Mouse (Mus musculus): Measurements from ENCODE around the gene Paqr5. TPM values are rescaled to one million over a fixed set of nuclear protein-coding genes. Genes with fewer than 3 reads are reported as not detected.

Gene Paqr5
- polyA plus RNA-seq (2014; fragmentation: Illumina TruSeq; extraction: RNeasy Lipid Tissue Mini Kit (QIAGEN cat#74804); ENCODE audit: low read depth, low replicate concordance) = not detected

DNA sequence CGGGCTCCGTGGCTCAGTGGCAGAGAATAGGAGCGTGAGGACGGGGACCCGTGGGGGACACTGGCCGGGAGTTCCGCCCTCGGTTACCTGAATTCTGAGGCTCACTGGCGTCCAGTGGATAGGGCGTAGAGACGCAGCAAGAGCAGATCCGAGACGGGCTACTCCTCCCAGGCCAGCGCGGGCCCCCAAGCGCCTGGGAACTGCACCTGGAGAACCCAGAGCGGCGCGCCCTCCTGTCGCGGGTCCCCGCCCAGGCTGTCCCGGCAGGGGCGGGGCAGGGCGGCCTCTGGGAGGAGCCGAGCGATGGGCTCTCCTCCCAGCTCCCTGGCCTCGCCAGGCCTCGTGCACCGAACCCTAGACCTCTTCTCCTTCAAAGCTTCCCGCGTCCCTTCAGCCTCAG is at the start of gene Paqr5:
Paqr5 (minus strand) TSS at position 257 of the 400 bp plus-strand sequence.

DNA sequence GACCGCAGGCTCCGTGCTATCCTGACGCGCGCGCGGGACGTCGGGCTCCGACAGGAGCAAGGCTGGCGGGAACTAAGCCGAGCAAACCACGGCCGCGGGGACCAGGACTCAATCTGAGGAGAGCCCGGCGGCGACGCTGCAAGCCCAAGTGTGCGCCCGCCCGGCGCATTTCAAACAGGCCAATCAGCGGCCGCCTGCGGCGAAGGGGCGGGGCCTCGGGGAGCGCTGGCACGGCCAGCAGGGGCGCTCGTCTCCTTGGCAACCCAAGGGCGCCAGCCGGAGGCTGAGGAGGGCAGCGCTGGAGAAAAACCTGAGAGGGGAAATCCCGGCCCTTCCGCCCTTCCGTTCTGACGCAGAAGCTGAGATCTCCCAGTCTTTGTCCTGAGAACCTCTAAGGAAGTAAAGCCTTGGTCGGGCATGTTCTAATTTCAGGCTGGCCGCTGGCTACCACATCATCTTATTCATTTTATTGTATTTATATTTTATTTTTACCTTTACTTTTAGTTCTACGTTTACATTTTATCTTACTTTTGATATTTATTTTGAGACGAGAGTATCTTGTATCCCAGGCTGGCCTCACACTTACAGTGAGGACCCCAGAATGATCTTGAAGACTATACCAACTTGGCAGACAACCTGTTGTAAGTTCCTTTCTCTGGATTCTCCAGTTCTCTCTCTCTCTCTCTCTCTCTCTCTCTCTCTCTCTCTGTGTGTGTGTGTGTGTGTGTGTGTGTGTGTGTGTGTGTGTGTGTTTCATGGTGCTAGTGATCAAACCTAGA is 79.8 kb downstream of the Paqr5 start, which contains the start of gene Kif23:
Kif23 (minus strand) TSS at position 152 of the 779 bp plus-strand sequence.

DNA sequence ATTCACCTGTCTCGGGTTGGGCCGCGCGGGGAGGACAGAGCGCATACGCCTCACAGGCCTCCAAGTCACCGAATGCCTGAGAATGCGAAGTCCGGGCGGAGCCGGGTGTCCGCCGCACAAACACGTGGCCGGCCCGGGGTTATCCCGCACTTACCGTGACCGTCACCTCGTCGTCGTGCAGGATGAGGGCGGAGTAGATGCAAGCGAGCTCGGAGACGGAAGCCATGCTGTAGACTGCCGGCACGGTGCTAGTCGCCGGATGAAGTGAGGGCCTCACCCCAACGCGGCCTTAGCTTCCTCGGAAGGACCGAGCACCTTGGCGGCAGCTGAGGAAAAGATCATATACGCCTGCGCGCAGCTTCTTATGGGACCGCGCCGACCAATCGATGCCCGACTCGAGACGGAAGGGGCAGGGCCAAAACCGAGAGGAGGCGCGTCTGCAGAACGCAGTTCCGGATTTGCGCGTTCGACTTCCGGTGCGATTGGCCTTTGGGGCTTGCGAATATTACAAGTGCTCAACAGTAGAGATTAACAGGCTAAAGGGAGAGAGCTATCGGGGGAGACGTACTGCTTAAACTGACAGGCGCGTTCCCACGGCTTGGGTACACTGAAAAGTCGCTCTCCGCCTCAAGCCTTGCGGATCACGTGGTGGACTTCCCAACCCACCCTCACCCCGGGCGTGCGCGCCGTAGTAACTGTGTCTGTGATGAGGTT is 112.3 kb downstream of the Paqr5 start, which contains the start of gene Rplp1:
Rplp1 (minus strand) TSS at position 340 of the 714 bp plus-strand sequence.

Other genes with a start within 250 kb of the Paqr5 start
- gene Rplp1, start 112.3 kb downstream of the Paqr5 start, polyA plus RNA-seq (2014; fragmentation: Illumina TruSeq; extraction: RNeasy Lipid Tissue Mini Kit (QIAGEN cat#74804); ENCODE audit: low read depth, low replicate concordance) = 28.1 TPM
- gene Kif23, start 80.1 kb downstream of the Paqr5 start, polyA plus RNA-seq (2014; fragmentation: Illumina TruSeq; extraction: RNeasy Lipid Tissue Mini Kit (QIAGEN cat#74804); ENCODE audit: low read depth, low replicate concordance) = 0.93 TPM
- 22.9 TPM for gene Glce, start 95.8 kb upstream of the Paqr5 start, polyA plus RNA-seq (2014; fragmentation: Illumina TruSeq; extraction: RNeasy Lipid Tissue Mini Kit (QIAGEN cat#74804); ENCODE audit: low read depth, low replicate concordance)